ENCODE assay signal across 14 mouse cellular contexts in the genomic region with DNA sequence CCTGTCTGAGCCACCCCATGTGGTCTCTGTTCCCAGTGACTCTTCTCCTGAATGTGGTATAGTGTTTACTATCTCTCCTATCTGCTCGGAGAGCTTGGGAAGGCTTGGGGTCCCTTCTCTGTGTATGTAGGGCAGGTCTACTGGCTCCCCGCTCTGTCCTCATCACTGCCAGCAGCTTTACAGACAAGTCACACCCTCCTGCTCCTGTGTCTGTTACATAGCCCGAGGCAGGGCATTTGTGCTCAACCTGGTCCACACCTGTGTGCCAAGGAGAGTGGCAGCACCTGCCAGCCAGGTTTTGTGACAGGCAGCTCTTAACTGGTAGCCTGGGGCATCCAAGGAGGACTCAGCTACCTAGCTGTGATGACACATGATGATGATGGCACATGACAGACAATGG.
DNase-seq lines count a peak whose midpoint lies in the region.
"Had no signal": no experiment of that assay in that cellular context is flagged by ENCODE, and none has a peak within 500 bp of the region (broad histone marks: within the 10 kb centered on the region; RNA-seq: fewer than 3 reads in every experiment).

No protein-coding gene starts in this region.

- DNase-seq in brain, adult 2 months (ENCODE audit: low read depth, low spot score), result peak; percentile 69
- peak; percentile 60 to 64 for DNase-seq in cerebellum, adult 18-20 months
- peak; percentile 81 for DNase-seq in cerebellum, adult 9-10 months
- DNase-seq in cerebellum, postnatal 14 days, result peak; percentile 63 to 68
- no peak for DNase-seq in embryo, embryonic 9.5 days (ENCODE audit: extremely low spot score)
- no peak for DNase-seq in frontal cortex, postnatal 10 days (ENCODE audit: low spot score in 2 of 2)
- DNase-seq in ovary, postnatal 36 days (ENCODE audit: low spot score), result no peak
- no peak for DNase-seq in kidney, postnatal 10 days
- DNase-seq: adrenal gland, adult 8-10 months; adrenal gland, postnatal 25 days; gastrocnemius, adult 2 months; gastrocnemius, postnatal 14 days; heart, adult 11 months; kidney, adult 2 months had no signal

Comparison
In these comparisons a context has a peak if more than half of its experiments do, and no peak if none do; other contexts are left out.
1. DNase-seq: peak in brain, adult 2 months (single experiment), cerebellum, adult 18-20 months (2 of 2), cerebellum, adult 9-10 months (single experiment) and cerebellum, postnatal 14 days (2 of 2); none in embryo, embryonic 9.5 days (single experiment), frontal cortex, postnatal 10 days (0 of 2), ovary, postnatal 36 days (single experiment) and kidney, postnatal 10 days (single experiment).